In genomic region chr1:105041668-105042067, GRCm38 (mm10) we compare ENCODE assay signal across 27 mouse cellular contexts.
DNase-seq lines count a peak whose midpoint lies in the region; ATAC-seq and TF ChIP-seq lines count a peak whose summit lies in the region.
"Had no signal": no experiment of that assay in that cellular context is flagged by ENCODE, and none has a peak within 500 bp of the region (broad histone marks: within the 10 kb centered on the region; RNA-seq: fewer than 3 reads in every experiment).

No protein-coding gene starts in this region.

- no peak overlapping the region for H3K9ac ChIP-seq in liver, adult 2 months (ENCODE audit: low read depth, low read length)
- no peak overlapping the region for H3K9ac ChIP-seq in liver, embryonic 12.5 days
- no peak overlapping the region for H3K9ac ChIP-seq in intestine, embryonic 16.5 days (ENCODE audit: low read depth, low read length)
- H3K9ac ChIP-seq: embryonic facial prominence, embryonic 13.5 days; forebrain, embryonic 12.5 days; forebrain, embryonic 15.5 days; heart, embryonic 12.5 days; heart, embryonic 15.5 days; hindbrain, embryonic 14.5 days had no signal

- no peaks in the 10 kb centered on the region for H3K9me3 ChIP-seq in liver, embryonic 12.5 days (replicated peaks)
- H3K9me3 ChIP-seq in intestine, embryonic 16.5 days (ENCODE audit: control insufficient read depth, low read length), result no peaks in the 10 kb centered on the region
- H3K9me3 ChIP-seq: embryonic facial prominence, embryonic 10.5 days; embryonic facial prominence, embryonic 13.5 days; forebrain, embryonic 12.5 days; forebrain, embryonic 15.5 days; heart, embryonic 12.5 days; heart, embryonic 15.5 days had no signal

- H3K27me3 ChIP-seq in liver, adult 2 months (ENCODE audit: control insufficient read depth, insufficient read depth, low read length), result no peaks in the 10 kb centered on the region
- H3K27me3 ChIP-seq in liver, embryonic 12.5 days (replicated peaks), result no peaks in the 10 kb centered on the region
- no peaks in the 10 kb centered on the region for H3K27me3 ChIP-seq in intestine, embryonic 16.5 days (replicated peaks; ENCODE audit: control insufficient read depth, insufficient read depth, low read length)
- H3K27me3 ChIP-seq: embryonic facial prominence, embryonic 13.5 days; forebrain, embryonic 12.5 days; forebrain, embryonic 15.5 days; heart, embryonic 12.5 days; heart, embryonic 15.5 days had no signal

- H3K4me1 ChIP-seq in liver, adult 2 months (ENCODE audit: control insufficient read depth, insufficient read depth, low read length), result no peaks in the 10 kb centered on the region
- H3K4me1 ChIP-seq in liver, embryonic 12.5 days, result no peaks in the 10 kb centered on the region
- no peaks in the 10 kb centered on the region for H3K4me1 ChIP-seq in intestine, embryonic 16.5 days (ENCODE audit: control insufficient read depth, insufficient read depth, low read length)
- H3K4me1 ChIP-seq: embryonic facial prominence, embryonic 10.5 days; embryonic facial prominence, embryonic 13.5 days; forebrain, embryonic 12.5 days; forebrain, embryonic 15.5 days; heart, embryonic 12.5 days; heart, embryonic 15.5 days had no signal

- peak; percentile 2 for DNase-seq in adrenal gland, postnatal 25 days
- DNase-seq in adrenal gland, adult 8-10 months, result no peak
- DNase-seq in liver, adult 2 months (ENCODE audit: extremely low read depth, low read depth, low spot score), result peak; percentile 33
- DNase-seq in spleen, adult 18-20 months, result no peak
- no peak for DNase-seq in heart, postnatal 14 days
- DNase-seq: cerebellum, adult 11-12 months; cerebellum, adult 8-10 months; cerebellum, postnatal 10 days; cerebellum, postnatal 36 days; embryo, embryonic 11 days; gastrocnemius, postnatal 25 days; heart, adult 18-20 months; heart, postnatal 10 days; heart, postnatal 4 days had no signal

- ATAC-seq in liver, embryonic 12.5 days, result no peak
- ATAC-seq in intestine, embryonic 16.5 days, result peak; percentile 83
- ATAC-seq: CD4-positive, CD25-positive, alpha-beta regulatory T cell, adult 4 months; forebrain, embryonic 15.5 days; hindbrain, postnatal 0 days; inflammation-experienced regulatory T-cells, adult 6 months had no signal

- H3K36me3 ChIP-seq in liver, adult 2 months (ENCODE audit: control insufficient read depth, insufficient read depth, low read length), result no peaks in the 10 kb centered on the region
- H3K36me3 ChIP-seq in liver, embryonic 12.5 days, result no peaks in the 10 kb centered on the region
- no peaks in the 10 kb centered on the region for H3K36me3 ChIP-seq in intestine, embryonic 16.5 days (ENCODE audit: control insufficient read depth, insufficient read depth, low read length)
- H3K36me3 ChIP-seq: embryonic facial prominence, embryonic 10.5 days; embryonic facial prominence, embryonic 13.5 days; forebrain, embryonic 12.5 days; forebrain, embryonic 15.5 days; heart, embryonic 12.5 days; heart, embryonic 15.5 days had no signal

- H3K4me2 ChIP-seq in liver, embryonic 12.5 days, result no peak overlapping the region
- H3K4me2 ChIP-seq in intestine, embryonic 16.5 days (ENCODE audit: low read depth, low read length), result no peak overlapping the region
- H3K4me2 ChIP-seq: embryonic facial prominence, embryonic 13.5 days; forebrain, embryonic 12.5 days; forebrain, embryonic 15.5 days; heart, embryonic 12.5 days; heart, embryonic 15.5 days; hindbrain, embryonic 14.5 days had no signal

- TF ChIP-seq POLR2A in liver, adult 2 months (IDR thresholded peaks at IDR 0.05; ENCODE audit: extremely low read depth, insufficient read depth, low read length), result no peak

- no peaks in the 10 kb centered on the region for H3K79me2 ChIP-seq in liver, adult 2 months (ENCODE audit: control insufficient read depth, insufficient read depth, low read length)

- WGBS in liver, adult 2 months, result 48% methylated on average over 3 of the region's 3 CpGs
- WGBS in liver, embryonic 12.5 days (ENCODE audit: insufficient replicate concordance), result 53% methylated on average over 3 of the region's 3 CpGs
- WGBS in intestine, embryonic 16.5 days, result 74% methylated on average over 3 of the region's 3 CpGs

- no peak for TF ChIP-seq CTCF in liver, adult 2 months (IDR thresholded peaks at IDR 0.05; ENCODE audit: low read depth, low read length)

- intact Hi-C loops in heart, postnatal 14 days (cut with DNase I), result no loop called here

- no peak overlapping the region for H3K4me3 ChIP-seq in liver, adult 2 months (ENCODE audit: insufficient read depth, low read depth, low read length)
- no peak overlapping the region for H3K4me3 ChIP-seq in liver, embryonic 12.5 days
- H3K4me3 ChIP-seq in intestine, embryonic 16.5 days (ENCODE audit: low read length), result no peak overlapping the region
- H3K4me3 ChIP-seq: embryonic facial prominence, embryonic 10.5 days; embryonic facial prominence, embryonic 13.5 days; erythroblast, embryonic 14.5 days; forebrain, embryonic 12.5 days; forebrain, embryonic 15.5 days; heart, embryonic 12.5 days; heart, embryonic 15.5 days had no signal

- no peak overlapping the region for H3K27ac ChIP-seq in liver, adult 2 months (replicated peaks; ENCODE audit: insufficient read depth, low read depth, low read length)
- H3K27ac ChIP-seq in liver, embryonic 12.5 days, result no peak overlapping the region
- H3K27ac ChIP-seq in intestine, embryonic 16.5 days (ENCODE audit: low read length), result no peak overlapping the region
- H3K27ac ChIP-seq: embryonic facial prominence, embryonic 10.5 days; embryonic facial prominence, embryonic 13.5 days; forebrain, embryonic 12.5 days; forebrain, embryonic 15.5 days; heart, embryonic 15.5 days; hindbrain, embryonic 14.5 days; hindbrain, postnatal 0 days had no signal

Comparison
In these comparisons a context has a peak if more than half of its experiments do, and no peak if none do; other contexts are left out.
1. DNase-seq: peak in adrenal gland, postnatal 25 days (single experiment) and liver, adult 2 months (single experiment); none in adrenal gland, adult 8-10 months (single experiment), spleen, adult 18-20 months (0 of 2) and heart, postnatal 14 days (0 of 2).